Mouse (Mus musculus) heart, adult 18-20 months (tissue): Measurements from ENCODE around the gene Mbnl2. TPM values are rescaled to one million over a fixed set of nuclear protein-coding genes. Genes with fewer than 3 reads are reported as not detected.

ENCODE experiments used
- total RNA-seq, 2 experiments: library from RNA; stranded (reverse); gene quantifications; 2 replicates each; pipeline ENCODE4 v1.2.3; 2021

Gene Mbnl2
- total RNA-seq, 2 experiments from 2014 or later, result 218 to 240 TPM

Other genes with a start within 250 kb of the Mbnl2 start
- gene Oxgr1, start 233.2 kb upstream of the Mbnl2 start, total RNA-seq, result not detected
- 1 to 10 TPM; 9.3 to 9.7 TPM for gene Rap2a, start 202.8 kb downstream of the Mbnl2 start, total RNA-seq